Mouse (Mus musculus) common myeloid progenitor, adult 5-6 weeks (primary cell): ENCODE data around the gene Tmem270. TPM values are rescaled to one million over a fixed set of nuclear protein-coding genes. Genes with fewer than 3 reads are reported as not detected.

ENCODE experiments used
- ATAC-seq: replicated peaks from 2 replicates; pipeline ENCODE4 v1.8.0; 2016; ENCODE audit warnings: low read depth, mild to moderate bottlenecking, moderate TSS enrichment, inconsistent platforms; ENCODE audit not compliant: poor library complexity, severe bottlenecking
- total RNA-seq: library from RNA; stranded (forward); fragments of 200-1000, 187-1606 nt; gene quantifications from 2 replicates; pipeline ENCODE4 v1.2.3, GENCODE M21; 2017

Gene Tmem270
- total RNA-seq, 1 experiment from 2014 or later, result not detected

GRCm38 (mm10) chr5:134890601-134891054, 15.9 kb downstream of the Tmem270 start:
- ATAC-seq, result no peak

DNA sequence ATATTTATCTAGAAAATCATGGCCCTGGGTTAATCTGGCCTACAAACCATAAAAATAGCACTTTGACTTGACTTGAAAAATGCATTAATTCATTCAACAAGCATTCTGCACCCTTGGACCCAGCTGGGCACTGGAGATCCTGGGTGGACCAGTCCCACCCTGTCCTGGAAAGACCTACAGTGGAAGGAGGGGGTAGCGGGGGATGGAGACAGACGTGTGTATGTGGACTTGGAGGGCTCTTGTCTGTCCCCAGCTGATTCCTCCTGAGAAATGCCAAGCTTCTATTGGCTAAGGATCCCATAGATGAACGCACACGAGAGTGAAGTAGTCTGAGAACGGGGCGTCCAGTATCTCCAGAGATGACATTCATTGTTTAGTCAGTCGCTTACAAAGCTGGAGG, 18.0 kb downstream of the Tmem270 start:
- ATAC-seq, result no peak

- no peak for ATAC-seq
Observed at GRCm38 (mm10) chr5:134887447-134888335, 18.8 kb downstream of the Tmem270 start.

DNA sequence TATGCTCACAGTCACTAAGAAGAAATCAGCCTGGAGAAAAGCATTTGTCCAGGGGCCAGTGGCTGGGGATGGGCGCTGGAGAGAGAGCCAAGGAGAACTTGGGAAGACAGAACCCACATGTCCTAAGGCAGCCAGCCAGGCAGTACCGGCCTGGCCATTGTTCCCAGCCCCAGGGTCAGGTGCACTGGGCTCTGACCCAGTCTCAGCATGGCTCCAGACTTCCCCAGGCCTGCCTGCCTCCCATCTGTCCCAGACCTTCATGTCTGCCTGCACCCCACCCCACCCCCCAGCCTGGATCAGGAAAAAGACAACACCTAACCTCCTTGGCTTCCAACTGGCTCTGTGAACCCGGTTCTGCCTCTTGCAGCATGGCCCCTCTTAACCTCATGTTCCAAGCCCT, 23.5 kb downstream of the Tmem270 start:
- no peak for ATAC-seq

DNA sequence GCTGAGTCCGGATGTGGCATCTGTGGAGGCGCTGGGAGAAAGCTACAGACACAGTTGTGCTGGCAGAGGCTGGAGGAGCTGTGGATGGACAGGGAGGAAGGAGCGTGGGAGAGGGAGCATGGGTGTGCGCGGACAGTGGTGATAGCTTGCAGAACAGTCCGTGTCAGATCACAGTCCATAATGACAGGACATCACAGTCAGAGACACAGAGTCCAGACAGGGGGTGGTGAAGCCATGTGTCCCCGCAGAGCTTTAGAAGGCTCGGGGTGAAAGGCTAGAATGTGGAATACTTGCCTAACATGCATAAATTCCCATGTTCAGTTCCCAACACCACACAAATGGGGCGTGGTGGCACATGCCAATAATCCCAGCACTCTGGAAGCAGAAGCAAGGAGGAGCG, 29.7 kb downstream of the Tmem270 start:
- ATAC-seq, result no peak

GRCm38 (mm10) chr5:134875245-134875644, 31.3 kb downstream of the Tmem270 start:
- no peak for ATAC-seq

DNA sequence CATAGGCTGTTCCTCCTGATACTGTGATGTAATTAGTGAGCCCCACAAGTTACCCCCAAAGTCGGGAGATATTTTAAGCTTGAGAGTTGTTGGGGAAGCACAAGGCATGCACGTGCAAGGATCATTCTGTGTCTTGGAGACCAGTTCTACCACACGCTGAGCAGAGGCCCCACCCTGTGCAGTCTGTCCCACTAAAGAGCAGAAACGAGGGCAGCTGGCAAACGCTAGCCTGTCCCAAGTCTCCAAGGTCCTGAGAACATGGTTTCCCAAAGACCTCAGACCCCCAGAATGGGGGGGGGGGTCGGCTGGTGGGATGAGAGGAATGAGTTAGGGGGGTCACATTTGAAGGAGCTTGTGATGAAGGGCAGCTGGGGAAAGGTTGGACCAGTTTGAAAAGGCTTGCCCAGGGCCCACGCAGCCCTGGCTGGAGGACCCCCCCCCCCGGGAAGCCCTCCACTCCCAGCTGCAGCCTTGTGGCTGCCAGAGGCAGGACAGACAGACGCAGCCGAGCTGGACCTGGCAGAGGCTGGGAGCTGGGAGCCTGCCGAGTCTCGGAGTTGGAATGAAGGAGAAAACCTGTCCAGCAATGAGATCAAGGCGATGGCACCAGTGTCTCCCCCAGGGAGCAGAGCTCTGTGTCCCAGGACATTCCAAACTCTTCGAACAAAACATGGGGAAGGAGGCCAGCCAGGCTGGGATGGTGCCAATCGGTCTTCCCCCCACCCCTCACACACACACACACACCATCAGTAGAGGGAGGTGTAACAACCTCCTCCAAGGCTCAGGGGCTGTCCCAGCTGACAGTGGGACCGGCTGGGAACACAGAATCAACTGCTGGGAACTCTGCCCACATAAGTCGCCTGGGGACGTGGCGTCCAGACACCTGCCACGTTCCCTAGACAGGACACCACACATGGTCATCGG, 32.3 kb downstream of the Tmem270 start:
- ATAC-seq, result no peak

- no peak for ATAC-seq
Observed at GRCm38 (mm10) chr5:134873034-134873433, 33.5 kb downstream of the Tmem270 start.

DNA sequence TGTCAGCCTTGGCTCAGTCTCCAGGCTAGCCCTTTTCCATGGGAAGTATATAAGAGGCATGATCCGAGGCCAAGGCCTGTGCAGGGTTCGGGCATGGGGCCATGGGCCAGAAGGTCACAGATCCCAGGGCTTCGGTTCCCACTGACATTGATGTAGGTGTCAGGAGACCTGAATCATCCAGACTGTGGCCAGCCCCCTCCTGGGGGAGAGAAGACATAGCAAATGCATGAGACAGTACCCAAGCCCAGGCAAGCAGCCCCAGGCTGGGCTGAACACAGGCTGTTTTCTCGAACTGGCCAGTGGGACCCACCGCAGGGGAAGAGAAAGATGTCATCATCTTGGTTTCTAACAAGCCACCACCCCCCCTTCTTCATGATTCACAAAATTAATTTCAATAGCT, 33.9 kb downstream of the Tmem270 start:
- no peak for ATAC-seq

DNA sequence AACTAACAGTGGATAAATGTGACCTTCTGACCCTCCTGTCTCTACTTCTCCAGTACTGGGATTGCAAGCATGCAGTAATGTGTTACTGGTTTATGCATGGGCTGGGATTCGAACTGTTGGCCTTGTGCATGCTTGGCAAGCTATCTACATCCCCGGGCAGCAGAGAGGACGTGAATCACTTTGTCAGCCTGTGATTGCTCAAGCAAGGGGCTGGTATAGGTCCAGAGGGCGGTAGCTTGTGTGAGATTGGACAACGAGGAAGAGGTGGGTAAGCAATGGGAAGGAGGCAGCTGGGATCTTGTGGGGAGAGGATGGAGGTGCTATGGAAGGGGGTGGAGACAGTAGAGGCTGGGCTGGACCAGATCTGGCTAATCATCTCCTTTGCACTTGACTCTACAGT, 38.0 kb downstream of the Tmem270 start:
- no peak for ATAC-seq

GRCm38 (mm10) chr5:134867320-134868144, 39.0 kb downstream of the Tmem270 start:
- ATAC-seq, result no peak

GRCm38 (mm10) chr5:134865158-134865557, 41.4 kb downstream of the Tmem270 start:
- ATAC-seq, result no peak

- no peak for ATAC-seq
Observed at GRCm38 (mm10) chr5:134861902-134862497, 44.5 kb downstream of the Tmem270 start.

DNA sequence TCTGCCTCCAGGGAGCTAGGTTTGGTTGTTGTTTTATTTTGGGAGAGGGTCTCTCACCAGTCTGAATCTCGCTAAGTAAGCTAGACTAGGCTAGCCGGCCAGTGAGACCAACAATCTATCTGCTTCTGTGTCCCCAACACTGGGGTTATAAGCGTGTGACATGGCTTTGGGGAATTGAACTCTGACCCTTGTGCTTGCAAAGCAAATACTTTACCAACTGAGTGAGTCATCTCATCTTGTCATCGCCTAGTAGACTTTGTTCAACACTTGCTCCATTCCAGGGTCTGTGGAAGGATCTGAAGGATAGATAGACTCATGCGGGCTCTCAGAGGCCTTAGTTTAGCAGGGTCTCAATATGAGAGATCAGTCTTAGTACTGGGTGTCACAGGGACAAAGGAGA, 47.3 kb downstream of the Tmem270 start:
- ATAC-seq, result no peak

DNA sequence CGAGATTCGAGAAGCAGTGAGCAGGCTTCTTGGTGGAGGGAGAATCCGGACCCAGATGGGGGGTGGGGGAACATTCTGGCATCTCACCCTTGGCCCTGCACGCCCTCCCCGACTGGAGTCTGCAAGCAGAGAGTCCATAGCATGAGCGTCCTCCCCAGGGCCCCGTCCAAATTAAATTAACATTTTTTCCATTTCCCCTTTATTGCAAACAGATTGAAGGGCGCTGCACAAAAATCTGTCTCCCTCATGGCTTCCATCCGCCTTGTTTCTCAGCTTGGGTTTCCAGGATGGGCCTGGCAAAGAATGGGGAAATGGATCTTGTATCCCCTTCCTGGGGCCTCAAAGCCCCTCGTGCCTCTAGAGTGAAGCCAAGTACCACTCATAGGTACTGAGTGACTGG, 48.2 kb downstream of the Tmem270 start:
- no peak for ATAC-seq

DNA sequence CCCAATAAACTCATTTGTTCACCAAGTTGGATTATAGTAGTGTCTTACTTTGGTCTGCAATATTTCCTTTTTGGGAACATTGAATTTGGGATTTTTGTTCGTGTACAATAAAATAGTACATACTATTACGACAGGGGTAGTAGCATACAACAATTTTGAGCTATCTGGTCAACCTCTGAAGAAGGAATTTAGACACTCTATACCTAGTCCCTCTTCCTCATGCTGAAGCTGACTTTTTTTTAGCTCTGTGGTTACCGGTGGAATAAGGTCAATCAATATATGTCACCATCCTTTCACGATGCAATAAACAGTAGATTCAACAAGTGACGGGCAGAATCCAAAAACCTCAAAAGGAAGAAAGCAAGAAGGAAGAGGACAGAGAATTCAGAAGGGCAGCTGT, 53.7 kb downstream of the Tmem270 start:
- no peak for ATAC-seq
